Mouse (Mus musculus): ENCODE data around the gene Miip. TPM values are rescaled to one million over a fixed set of nuclear protein-coding genes. Genes with fewer than 3 reads are reported as not detected.

Miip gene
- polyA plus RNA-seq, 1 experiment from 2014 or later, result 28.6 TPM

- no peaks in the 10 kb centered on the region for H3K27me3 ChIP-seq (replicated peaks; ENCODE audit: insufficient read depth, low read length)
- ATAC-seq (no peak), DNase-seq (ENCODE audit: low spot score) (no peak)
- H3K27ac ChIP-seq (ENCODE audit: low read length), result no peak overlapping the region
- H3K9me3 ChIP-seq (ENCODE audit: low read length), result no peaks in the 10 kb centered on the region
- H3K9ac ChIP-seq (replicated peaks; ENCODE audit: low read depth), result no peak overlapping the region
- TF ChIP-seq EP300 (IDR thresholded peaks at IDR 0.05) (no peak), CTCF (IDR thresholded peaks at IDR 0.05) (no peak)
- no peak overlapping the region for H3K4me3 ChIP-seq (ENCODE audit: low read depth, low read length)
- peaks cover 17% of the 10 kb centered on the region for H3K36me3 ChIP-seq (ENCODE audit: insufficient read depth, low read length)
- whole genome bisulfite sequencing, result 99% methylated on average over 9 of the region's 9 CpGs
- peaks cover 9% of the 10 kb centered on the region for H3K4me1 ChIP-seq (ENCODE audit: insufficient read depth, low read depth, low read length)
- H3K4me2 ChIP-seq (replicated peaks; ENCODE audit: low read depth, low read length), result no peak overlapping the region
Measured at GRCm38 (mm10) chr4:147866056-147866455, 2.6 kb downstream of the Miip start.

GRCm38 (mm10) chr4:147865651-147866050 is 3.0 kb downstream of the Miip start:
- peaks cover 9% of the 10 kb centered on the region for H3K4me1 ChIP-seq (ENCODE audit: insufficient read depth, low read depth, low read length)
- no peak for TF ChIP-seq CTCF (IDR thresholded peaks at IDR 0.05)
- no peak for TF ChIP-seq EP300 (IDR thresholded peaks at IDR 0.05)
- no peak for ATAC-seq
- no peaks in the 10 kb centered on the region for H3K27me3 ChIP-seq (replicated peaks; ENCODE audit: insufficient read depth, low read length)
- H3K4me2 ChIP-seq (replicated peaks; ENCODE audit: low read depth, low read length), result no peak overlapping the region
- H3K27ac ChIP-seq (ENCODE audit: low read length), result no peak overlapping the region
- DNase-seq (ENCODE audit: low spot score), result no peak
- H3K36me3 ChIP-seq (ENCODE audit: insufficient read depth, low read length), result peaks cover 20% of the 10 kb centered on the region
- H3K4me3 ChIP-seq (ENCODE audit: low read depth, low read length), result no peak overlapping the region
- WGBS, result 93% methylated on average over 6 of the region's 6 CpGs
- no peaks in the 10 kb centered on the region for H3K9me3 ChIP-seq (ENCODE audit: low read length)
- no peak overlapping the region for H3K9ac ChIP-seq (replicated peaks; ENCODE audit: low read depth)

GRCm38 (mm10) chr4:147862051-147862450 is 6.6 kb downstream of the Miip start:
- Histone ChIP-seq H3K4me2 (replicated peaks; ENCODE audit: low read depth, low read length) (no peak overlapping the region), H3K27ac (ENCODE audit: low read length) (no peak overlapping the region), H3K9ac (replicated peaks; ENCODE audit: low read depth) (no peak overlapping the region), H3K36me3 (ENCODE audit: insufficient read depth, low read length) (peaks cover 20% of the 10 kb centered on the region), H3K9me3 (ENCODE audit: low read length) (no peaks in the 10 kb centered on the region), H3K4me1 (ENCODE audit: insufficient read depth, low read depth, low read length) (no peaks in the 10 kb centered on the region), H3K27me3 (replicated peaks; ENCODE audit: insufficient read depth, low read length) (no peaks in the 10 kb centered on the region), H3K4me3 (ENCODE audit: low read depth, low read length) (no peak overlapping the region)
- DNase-seq (ENCODE audit: low spot score) (no peak), ATAC-seq (no peak)
- TF ChIP-seq CTCF (IDR thresholded peaks at IDR 0.05) (no peak), EP300 (IDR thresholded peaks at IDR 0.05) (no peak)
- 82% methylated on average over 3 of the region's 3 CpGs for WGBS

- TF ChIP-seq EP300 (IDR thresholded peaks at IDR 0.05), result no peak
- no peak for TF ChIP-seq CTCF (IDR thresholded peaks at IDR 0.05)
- Histone ChIP-seq H3K4me2 (replicated peaks; ENCODE audit: low read depth, low read length) (no peak overlapping the region), H3K9ac (replicated peaks; ENCODE audit: low read depth) (no peak overlapping the region), H3K27ac (ENCODE audit: low read length) (no peak overlapping the region), H3K27me3 (replicated peaks; ENCODE audit: insufficient read depth, low read length) (no peaks in the 10 kb centered on the region), H3K36me3 (ENCODE audit: insufficient read depth, low read length) (no peaks in the 10 kb centered on the region), H3K4me3 (ENCODE audit: low read depth, low read length) (no peak overlapping the region), H3K9me3 (ENCODE audit: low read length) (no peaks in the 10 kb centered on the region), H3K4me1 (ENCODE audit: insufficient read depth, low read depth, low read length) (peaks cover 4% of the 10 kb centered on the region; the same call in 1 of the 2 replicates)
- no peak for DNase-seq (ENCODE audit: low spot score)
- 85% methylated on average over 2 of the region's 2 CpGs for WGBS
- ATAC-seq, result no peak
Measured at GRCm38 (mm10) chr4:147850776-147851175, 17.8 kb downstream of the Miip start.

GRCm38 (mm10) chr4:147848584-147848991 is 20.0 kb downstream of the Miip start:
- Histone ChIP-seq H3K27ac (ENCODE audit: low read length) (no peak overlapping the region), H3K9ac (replicated peaks; ENCODE audit: low read depth) (peak overlapping the region; percentile 60), H3K4me1 (ENCODE audit: insufficient read depth, low read depth, low read length) (peaks cover 4% of the 10 kb centered on the region; the same call in 1 of the 2 replicates), H3K27me3 (replicated peaks; ENCODE audit: insufficient read depth, low read length) (no peaks in the 10 kb centered on the region), H3K36me3 (ENCODE audit: insufficient read depth, low read length) (0 out of 2 replicates have a peak, but pooled peaks cover 2% of the 10 kb centered on the region), H3K9me3 (ENCODE audit: low read length) (0 out of 2 replicates have a peak, but pooled peaks cover 3% of the 10 kb centered on the region), H3K4me3 (ENCODE audit: low read depth, low read length) (peak overlapping the region; percentile 91), H3K4me2 (replicated peaks; ENCODE audit: low read depth, low read length) (peak overlapping the region; percentile 60)
- WGBS, result 4% methylated on average over 4 of the region's 4 CpGs
- ATAC-seq (peak; percentile 72), DNase-seq (ENCODE audit: low spot score) (no peak)
- TF ChIP-seq EP300 (IDR thresholded peaks at IDR 0.05) (no peak), CTCF (IDR thresholded peaks at IDR 0.05) (no peak)

- Histone ChIP-seq H3K9me3 (ENCODE audit: low read length) (0 out of 2 replicates have a peak, but pooled peaks cover 3% of the 10 kb centered on the region), H3K4me3 (ENCODE audit: low read depth, low read length) (peak within 1 kb of the TSS; percentile 91), H3K4me1 (ENCODE audit: insufficient read depth, low read depth, low read length) (peaks cover 4% of the 10 kb centered on the region; the same call in 1 of the 2 replicates), H3K27ac (ENCODE audit: low read length) (no peak within 1 kb of the TSS), H3K36me3 (ENCODE audit: insufficient read depth, low read length) (0 out of 2 replicates have a peak, but pooled peaks cover 5% of the 10 kb centered on the region), H3K9ac (replicated peaks; ENCODE audit: low read depth) (peak within 1 kb of the TSS; percentile 60), H3K27me3 (replicated peaks; ENCODE audit: insufficient read depth, low read length) (no peaks in the 10 kb centered on the region), H3K4me2 (replicated peaks; ENCODE audit: low read depth, low read length) (peak within 1 kb of the TSS; percentile 60)
- peak; percentile 95 for ATAC-seq
- 2% methylated on average over 23 of the region's 23 CpGs for WGBS
- TF ChIP-seq EP300 (IDR thresholded peaks at IDR 0.05) (peak; percentile 65), CTCF (IDR thresholded peaks at IDR 0.05) (no peak)
- peak; percentile 97 for DNase-seq (ENCODE audit: low spot score)
Measured at GRCm38 (mm10) chr4:147847614-147848583, 20.7 kb downstream of the Miip start, which contains the start of gene Zfp933. Gene Zfp933, minus strand, starts transcription at chr4:147848366.

All from lung, postnatal 0 days (tissue).